Mouse (Mus musculus): ENCODE data around the gene Ppfibp2.

Ppfibp2 gene

GRCm38 (mm10) chr7:107610880-107611279 is 15.9 kb downstream of the Ppfibp2 start:
- no peak for DNase-seq (ENCODE audit: low read depth, low spot score)

- no peak for DNase-seq (ENCODE audit: low read depth, low spot score)
Measured at GRCm38 (mm10) chr7:107618028-107618992, 23.3 kb downstream of the Ppfibp2 start.

GRCm38 (mm10) chr7:107619225-107619624 is 24.2 kb downstream of the Ppfibp2 start:
- no peak for DNase-seq (ENCODE audit: low read depth, low spot score)

GRCm38 (mm10) chr7:107620137-107620536 is 25.1 kb downstream of the Ppfibp2 start:
- DNase-seq (ENCODE audit: low read depth, low spot score) = peak; percentile 14

GRCm38 (mm10) chr7:107624432-107624831 is 29.4 kb downstream of the Ppfibp2 start:
- no peak for DNase-seq (ENCODE audit: low read depth, low spot score)

GRCm38 (mm10) chr7:107625061-107625460 is 30.1 kb downstream of the Ppfibp2 start, which contains the start of gene 5330417H12Rik:
Gene 5330417H12Rik (minus strand): TSS chr7:107625161.
- DNase-seq (ENCODE audit: low read depth, low spot score) = no peak

GRCm38 (mm10) chr7:107625781-107626180 is 30.8 kb downstream of the Ppfibp2 start:
- DNase-seq (ENCODE audit: low read depth, low spot score) = no peak

- DNase-seq (ENCODE audit: low read depth, low spot score) = no peak
Measured at GRCm38 (mm10) chr7:107628383-107628782, 33.4 kb downstream of the Ppfibp2 start.

- no peak for DNase-seq (ENCODE audit: low read depth, low spot score)
Measured at GRCm38 (mm10) chr7:107633201-107633600, 38.2 kb downstream of the Ppfibp2 start.

GRCm38 (mm10) chr7:107637398-107637797 is 42.4 kb downstream of the Ppfibp2 start:
- no peak for DNase-seq (ENCODE audit: low read depth, low spot score)

- DNase-seq (ENCODE audit: low read depth, low spot score) = no peak
Measured at GRCm38 (mm10) chr7:107638026-107638425, 43.0 kb downstream of the Ppfibp2 start.

- no peak for DNase-seq (ENCODE audit: low read depth, low spot score)
Measured at GRCm38 (mm10) chr7:107642586-107643275, 47.7 kb downstream of the Ppfibp2 start.

- DNase-seq (ENCODE audit: low read depth, low spot score) = no peak
Measured at GRCm38 (mm10) chr7:107644987-107645386, 50.0 kb downstream of the Ppfibp2 start.

- no peak for DNase-seq (ENCODE audit: low read depth, low spot score)
Measured at GRCm38 (mm10) chr7:107648937-107649688, 54.1 kb downstream of the Ppfibp2 start.

GRCm38 (mm10) chr7:107649990-107650389 is 55.0 kb downstream of the Ppfibp2 start:
- no peak for DNase-seq (ENCODE audit: low read depth, low spot score)

- DNase-seq (ENCODE audit: low read depth, low spot score) = no peak
Measured at GRCm38 (mm10) chr7:107651821-107652220, 56.8 kb downstream of the Ppfibp2 start.

- no peak for DNase-seq (ENCODE audit: low read depth, low spot score)
Measured at GRCm38 (mm10) chr7:107656451-107656850, 61.4 kb downstream of the Ppfibp2 start.

- peak; percentile 86 for DNase-seq (ENCODE audit: low read depth, low spot score)
Measured at GRCm38 (mm10) chr7:107659186-107659918, 64.3 kb downstream of the Ppfibp2 start.

GRCm38 (mm10) chr7:107661189-107661842 is 66.3 kb downstream of the Ppfibp2 start:
- peak; percentile 57 for DNase-seq (ENCODE audit: low read depth, low spot score)

- no peak for DNase-seq (ENCODE audit: low read depth, low spot score)
Measured at GRCm38 (mm10) chr7:107661843-107662281, 66.9 kb downstream of the Ppfibp2 start.
